Mouse (Mus musculus): ENCODE data around the gene H60b.
"Not testable (repeated sequence)": the region's sequence is repeated elsewhere in the genome, so short reads cannot be mapped to it uniquely, and the experiment has no call there.

Gene H60b

DNA sequence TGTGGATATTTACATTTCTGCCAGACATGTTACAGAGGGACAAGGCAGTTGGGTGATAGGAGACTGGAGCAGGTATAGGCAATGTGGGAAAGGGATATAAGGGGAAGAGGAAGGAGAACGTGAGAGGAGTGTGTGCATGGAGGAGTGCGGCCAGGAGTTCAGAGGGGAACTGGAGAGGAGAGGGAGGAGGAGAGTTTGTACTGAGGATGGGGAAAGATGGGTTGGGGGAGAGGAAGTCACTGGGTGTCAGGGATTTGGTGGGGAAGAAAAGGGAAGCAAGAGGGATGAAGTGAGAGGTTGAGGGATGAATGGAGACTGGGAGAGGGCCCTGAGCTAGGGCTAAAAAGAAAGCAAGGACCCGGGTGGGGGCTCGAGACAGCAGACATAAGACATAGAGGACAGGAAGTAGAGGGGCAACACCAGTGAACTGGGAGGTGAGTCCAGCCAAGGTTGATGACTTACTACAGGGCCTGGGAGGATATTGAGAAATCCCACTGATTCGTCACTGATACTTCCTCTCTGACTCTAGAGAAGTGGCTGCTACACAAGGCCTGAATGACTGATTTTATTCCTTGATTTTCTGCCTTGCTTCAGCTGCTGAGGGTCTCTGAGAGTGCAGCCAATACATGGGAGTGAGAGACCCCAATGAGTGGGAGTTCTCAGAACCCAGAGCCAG, 7.1 kb downstream of the H60b start:
- not testable (repeated sequence) for DNase-seq

DNA sequence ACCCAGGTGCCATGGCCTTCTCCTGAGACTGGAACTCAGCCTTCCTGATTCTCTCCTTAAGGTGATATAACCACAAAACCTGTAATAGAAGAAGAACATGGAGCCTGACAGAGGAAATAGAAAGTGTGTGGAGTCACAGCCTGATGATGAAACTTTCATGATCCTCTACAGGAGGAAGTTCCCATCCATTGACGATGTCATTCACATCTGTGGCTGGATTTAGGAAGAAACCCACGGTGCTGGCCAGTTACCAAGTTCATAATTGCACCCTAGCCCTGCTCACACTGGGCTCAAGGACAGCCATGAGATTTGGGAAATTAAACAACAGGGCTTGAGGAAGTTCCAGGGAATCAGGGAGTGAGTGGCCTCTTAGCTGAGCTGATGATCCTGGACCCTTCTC, 7.6 kb downstream of the H60b start:
- not testable (repeated sequence) for DNase-seq

DNA sequence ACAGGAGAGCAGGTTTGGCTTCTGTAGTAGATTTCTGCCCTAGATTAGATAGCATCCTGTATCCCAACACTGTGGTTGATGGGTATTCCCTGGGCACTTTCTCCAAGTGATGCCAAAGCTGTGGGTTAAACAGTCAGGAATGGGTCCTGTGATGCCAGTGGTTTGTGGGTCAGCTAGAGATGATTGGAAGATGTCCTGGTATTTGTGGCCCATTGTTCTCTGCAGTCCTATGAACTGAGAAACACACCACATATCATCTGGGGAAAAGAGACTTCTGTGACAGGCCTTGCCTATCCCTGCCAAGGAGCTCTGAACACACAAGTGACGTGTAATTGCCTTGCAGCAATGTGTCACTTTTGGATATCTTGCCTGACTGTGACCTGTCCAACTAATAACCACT, 8.7 kb downstream of the H60b start:
- DNase-seq = not testable (repeated sequence)

DNA sequence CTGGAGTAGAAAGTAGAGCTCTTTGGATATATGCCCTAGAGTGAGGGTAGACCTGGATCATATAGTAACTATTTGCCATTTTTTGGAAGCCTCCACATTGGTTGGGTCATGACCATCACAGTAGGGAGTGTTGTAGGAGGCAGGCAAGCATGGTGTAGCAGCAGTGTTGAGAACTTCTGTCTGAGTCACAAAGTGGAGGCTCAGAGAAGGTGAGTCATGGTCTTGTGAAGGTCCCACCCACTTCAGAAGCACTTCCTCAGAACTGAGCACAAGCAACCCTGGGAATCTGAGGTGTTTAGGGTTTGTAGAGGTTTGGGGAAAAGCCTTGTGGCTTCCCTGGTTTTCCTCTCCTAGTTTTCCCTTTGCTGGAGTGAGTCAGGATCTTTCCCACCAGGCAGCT, 10.7 kb downstream of the H60b start:
- not testable (repeated sequence) for DNase-seq

DNA sequence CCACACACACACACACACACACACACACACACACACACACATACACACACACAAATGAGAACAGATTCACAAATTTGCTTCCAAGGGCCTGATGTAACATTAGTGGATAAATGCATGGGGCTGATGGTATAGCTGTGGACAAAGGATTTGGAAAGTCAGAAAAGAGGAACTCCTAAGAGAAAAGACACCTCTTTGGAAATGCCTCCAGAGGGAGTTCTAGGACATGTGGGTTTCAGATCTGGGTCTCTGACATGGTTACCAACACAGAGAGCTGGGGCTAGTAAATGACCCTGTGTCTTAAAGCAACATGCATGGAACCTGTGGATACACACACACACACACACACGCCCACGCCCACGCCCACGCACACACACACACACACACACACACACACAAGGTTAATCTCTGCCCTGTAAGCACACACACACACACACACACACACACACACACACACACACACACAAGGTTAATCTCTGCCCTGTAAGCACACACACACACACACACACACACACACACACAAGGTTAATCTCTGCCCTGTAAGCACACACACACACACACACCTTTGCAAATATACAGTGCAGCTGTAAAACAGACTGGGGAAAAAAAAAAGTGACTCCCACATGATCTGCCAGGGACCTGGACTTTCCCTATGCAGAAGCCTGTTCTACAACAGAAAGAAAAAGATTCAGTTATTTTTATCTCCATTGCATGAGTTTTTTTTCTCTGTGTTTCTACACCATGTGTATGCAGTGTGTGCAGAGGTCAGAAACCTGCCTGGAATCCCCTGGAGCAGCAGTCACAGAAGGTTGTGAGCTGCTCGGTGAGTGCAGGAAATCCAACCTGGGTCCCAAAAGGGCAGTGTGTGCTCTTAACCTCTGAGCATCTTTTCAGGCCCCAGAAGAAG, 14.3 kb downstream of the H60b start:
- DNase-seq = not testable (repeated sequence)

DNA sequence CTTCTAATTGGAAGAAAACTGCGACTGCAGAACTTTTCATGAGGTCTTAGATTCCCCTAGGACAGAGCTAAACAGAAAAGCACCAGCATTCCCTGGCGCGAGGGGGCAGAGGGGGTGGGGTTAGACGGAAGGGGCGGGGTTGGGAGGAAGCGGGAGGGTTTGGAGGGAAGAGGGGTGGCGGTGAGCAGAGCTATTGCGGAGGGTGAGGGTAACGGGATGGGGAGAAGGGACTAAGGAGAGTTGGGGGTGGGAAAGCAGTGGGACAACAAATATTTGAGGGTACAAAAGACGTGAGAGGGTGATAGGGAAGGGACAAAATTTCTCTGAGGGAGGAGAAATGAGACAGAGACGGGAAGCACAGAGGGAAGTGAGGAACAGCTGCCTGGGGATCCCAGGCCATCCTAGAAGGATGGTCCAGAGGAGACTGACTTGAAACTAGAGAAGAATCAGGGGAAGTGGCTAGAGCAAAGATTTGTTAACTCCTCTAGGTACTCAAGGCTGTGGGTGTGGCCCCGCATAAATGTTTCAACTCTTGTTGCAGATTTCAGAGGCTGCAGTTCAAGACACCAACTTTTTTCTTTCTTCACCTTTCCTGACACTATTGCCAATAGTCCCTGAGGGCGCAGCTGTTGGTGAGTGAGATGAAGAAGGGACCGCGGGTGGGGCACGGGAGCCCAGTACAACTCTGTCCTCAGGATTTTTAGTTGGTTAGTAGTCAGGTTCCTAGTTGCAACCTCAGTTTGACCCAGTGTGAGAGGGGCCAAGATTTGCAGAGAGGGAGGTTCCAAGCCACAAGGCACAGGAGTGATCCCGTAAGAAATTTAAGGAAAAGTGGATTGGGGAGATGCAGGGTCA, 15.2 kb downstream of the H60b start:
- not testable (repeated sequence) for DNase-seq

DNA sequence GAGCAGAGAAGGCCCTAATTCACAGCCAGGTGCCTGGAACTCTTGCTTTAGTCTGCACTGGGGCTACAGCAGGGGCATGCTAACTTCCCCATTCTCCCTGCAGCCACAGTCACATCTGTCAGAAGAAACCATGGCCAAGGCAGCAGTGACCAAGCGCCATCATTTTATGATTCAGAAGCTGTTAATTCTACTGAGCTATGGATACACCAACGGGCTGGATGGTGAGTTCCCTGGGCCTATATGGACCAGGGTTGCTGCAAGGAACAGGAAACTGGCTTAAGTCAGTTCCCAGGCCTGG, 15.8 kb downstream of the H60b start:
- DNase-seq = not testable (repeated sequence)

DNA sequence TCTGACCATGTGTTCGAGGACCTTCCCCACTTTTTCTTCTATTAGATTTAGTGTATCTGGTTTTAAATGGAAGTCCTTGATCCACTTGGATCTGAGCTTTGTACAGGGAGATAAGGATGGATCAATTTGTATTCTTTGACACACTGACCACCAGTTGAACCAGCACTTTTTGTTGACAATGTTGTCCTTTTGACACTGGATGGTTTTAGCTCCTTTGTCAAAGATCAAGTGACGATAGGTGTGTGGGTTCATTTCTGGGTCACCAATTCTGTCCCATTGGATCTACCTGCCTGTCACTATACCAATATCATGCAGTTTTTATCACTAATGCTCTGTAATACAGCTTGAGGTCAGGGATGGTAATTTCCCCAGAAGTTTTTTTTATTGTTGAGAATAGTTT, 18.1 kb downstream of the H60b start:
- DNase-seq = not testable (repeated sequence)

DNA sequence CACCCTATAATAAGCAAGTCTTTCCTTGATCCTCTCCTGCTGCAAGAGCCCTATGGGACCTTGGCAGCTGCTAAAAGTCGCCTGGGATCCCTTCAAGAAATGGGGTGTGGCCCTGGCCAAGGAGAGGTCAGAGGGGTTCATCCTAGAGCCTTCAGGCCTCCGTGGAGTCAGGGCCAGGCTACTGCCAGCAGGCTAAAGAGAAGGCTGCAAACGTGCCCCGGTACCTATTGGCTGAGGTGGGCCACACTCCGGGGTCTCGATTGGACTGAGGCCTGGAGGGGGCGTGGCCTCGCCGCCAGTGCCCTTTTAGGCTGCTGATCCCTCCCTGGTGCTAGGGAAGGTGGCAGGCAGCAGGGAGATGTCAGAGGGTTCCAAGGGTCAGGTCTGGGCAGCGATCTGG, 32.6 kb downstream of the H60b start:
- DNase-seq = not testable (repeated sequence)

DNA sequence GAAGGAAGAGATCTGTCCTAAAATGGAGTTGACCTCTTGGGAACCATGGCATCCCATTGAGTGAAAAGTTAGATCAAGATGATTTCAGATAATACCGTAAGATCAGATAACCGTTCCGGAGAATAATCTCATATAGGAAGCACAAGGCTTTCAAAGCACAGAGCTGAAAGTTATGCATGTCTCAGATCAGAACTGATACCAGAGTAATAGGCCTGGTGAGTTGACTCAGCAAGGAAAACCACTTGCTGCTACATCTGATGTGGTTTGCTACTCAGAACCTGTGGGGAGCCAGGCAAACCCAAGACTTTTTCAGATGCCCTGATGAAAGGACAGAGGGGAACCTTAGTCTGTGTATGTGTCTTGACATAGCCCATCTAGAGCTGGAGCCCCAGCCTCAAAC, 43.0 kb downstream of the H60b start:
- DNase-seq = not testable (repeated sequence)

DNA sequence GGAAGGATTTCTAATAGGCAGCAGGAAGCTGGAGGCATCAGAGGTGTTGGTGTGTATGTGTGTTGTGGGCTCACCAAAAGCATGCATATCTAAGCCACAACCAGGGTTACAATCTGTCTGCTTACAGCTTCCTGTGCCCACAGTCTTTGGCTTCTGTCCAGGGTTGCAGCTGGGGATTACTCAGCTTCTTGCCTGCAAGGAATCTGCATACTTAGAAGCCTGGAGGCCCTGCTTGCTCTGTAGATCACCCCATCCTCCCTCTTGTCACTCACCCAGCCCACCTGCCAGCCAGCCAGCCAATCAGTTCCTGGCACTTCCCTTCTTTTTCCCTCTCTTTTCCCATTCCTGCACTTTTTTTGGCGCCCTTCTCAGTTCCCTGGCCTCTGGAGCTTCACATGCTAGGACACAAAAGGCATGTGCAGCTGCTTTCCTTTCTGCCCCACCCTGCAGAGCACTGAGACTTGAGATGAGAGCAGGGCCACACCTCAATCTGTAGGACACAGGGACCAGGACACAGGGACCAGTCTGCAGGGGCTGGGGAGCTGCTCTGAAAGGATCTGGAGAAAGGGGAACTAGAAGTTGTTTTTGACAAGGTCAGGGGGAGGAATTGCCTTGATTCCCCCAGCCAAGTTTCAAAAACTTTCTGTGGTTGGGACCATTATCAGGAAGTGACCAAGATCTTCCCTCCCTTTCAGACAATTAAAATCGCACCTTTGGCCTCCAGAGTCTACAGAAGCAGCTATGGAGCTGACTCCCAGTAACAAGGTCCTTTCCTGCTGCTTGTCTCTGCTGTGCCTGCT, 44.6 kb downstream of the H60b start:
- not testable (repeated sequence) for DNase-seq

DNA sequence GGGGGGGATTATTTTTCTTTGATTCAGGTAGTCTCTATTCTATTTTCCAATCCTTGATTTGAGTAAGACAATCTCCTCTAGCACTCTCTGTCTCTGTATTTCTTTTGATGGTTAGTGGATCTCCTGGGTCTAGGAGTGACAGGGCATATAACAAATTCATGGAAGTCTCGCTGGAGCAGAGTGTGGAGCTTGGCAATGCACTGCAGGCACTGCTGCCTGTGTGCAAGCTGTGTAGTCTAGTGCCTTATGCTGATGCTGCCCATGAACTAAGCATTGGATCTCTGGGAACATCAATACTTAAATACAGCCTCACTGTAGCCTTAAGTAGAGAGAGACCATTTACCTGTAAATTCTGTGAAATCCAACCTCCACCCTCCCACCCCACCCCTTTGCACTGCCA, 48.1 kb downstream of the H60b start:
- not testable (repeated sequence) for DNase-seq

DNA sequence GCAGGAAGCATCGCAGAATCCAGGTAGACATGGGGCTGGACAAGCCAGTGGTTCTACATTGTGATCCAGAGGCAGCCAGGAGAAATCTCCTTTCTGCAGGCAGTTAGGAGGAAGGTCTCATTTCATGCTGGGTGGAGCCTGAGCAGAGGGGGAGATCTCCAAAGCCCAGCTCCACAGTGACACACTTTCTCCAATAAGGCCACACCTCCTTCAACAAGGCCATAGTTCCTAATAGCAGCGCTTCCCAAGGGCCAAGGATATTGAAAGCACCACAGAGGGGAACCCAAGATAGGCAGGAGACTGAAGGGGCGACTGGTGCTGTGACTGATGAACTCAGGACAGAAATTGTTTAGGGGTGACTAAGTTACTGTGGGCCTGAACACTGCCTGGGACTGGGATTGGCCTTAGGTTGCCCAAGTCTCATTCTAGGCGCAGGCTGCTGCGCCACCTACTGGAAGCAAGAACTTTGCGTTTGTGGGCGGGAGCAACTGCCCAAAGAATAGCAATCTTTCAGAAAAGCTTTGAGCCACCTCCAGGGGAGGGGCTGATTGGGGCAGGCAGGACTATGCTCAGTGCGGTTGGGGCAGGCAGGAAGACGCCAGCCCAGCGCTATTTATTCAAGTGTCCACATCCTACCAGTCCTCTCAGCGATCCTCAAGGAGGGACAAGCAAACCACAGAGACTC, 53.8 kb downstream of the H60b start:
- DNase-seq = peak; percentile 65

DNA sequence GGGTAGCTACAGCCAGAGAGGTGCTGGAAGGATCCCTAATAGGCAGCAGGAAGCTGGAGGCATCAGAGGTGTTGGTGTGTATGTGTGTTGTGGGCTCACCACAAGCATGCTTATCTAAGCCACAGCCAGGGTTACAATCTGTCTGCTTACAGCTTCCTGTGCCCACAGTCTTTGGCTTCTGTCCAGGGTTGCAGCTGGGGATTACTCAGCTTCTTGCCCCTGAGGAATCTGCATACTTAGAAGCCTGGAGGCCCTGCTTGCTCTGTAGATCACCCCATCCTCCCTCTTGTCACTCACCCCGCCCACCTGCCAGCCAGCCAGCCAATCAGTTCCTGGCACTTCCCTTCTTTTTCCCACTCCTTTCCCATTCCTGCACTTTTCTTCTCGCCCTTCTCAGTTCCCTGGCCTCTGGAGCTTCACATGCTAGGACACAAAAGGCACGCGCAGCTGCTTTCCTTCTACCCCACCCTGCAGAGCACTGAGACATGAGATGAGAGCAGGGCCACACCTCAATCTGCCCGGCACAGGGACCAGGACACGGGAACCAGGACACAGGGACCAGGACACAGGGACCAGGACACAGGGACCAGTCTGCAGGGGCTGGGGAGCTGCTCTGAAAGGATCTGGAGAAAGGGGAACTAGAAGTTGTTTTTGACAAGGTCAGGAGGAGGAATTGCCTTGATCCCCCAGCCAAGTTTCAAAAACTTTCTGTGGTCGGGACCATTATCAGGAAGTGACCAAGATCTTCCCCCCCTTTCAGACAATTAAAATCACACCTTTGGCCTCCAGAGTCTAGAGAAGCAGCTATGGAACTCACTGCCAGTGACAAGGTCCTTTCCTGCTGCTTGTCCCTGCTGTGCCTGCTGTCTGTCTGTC, 65.3 kb downstream of the H60b start:
- DNase-seq = peak; percentile 16

DNA sequence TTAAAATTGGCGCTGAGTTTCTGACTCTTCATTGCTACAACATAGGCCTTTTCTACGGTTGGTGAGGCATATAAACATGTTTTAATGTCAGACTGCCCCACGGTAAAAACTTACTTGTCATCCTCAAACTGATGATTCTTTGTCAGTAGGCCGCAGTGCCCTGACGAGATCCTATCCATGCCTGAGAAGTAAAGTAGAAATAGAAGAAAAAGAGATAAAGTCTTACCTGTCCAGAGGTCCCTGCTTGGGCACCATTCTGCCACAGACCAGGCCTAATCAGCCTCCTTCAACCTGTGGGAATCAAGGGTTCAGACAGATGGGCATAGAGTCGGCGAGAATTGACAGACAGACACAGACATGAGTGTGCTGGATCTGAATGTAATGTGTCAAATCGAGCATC, 106.7 kb downstream of the H60b start:
- no peak for DNase-seq

DNA sequence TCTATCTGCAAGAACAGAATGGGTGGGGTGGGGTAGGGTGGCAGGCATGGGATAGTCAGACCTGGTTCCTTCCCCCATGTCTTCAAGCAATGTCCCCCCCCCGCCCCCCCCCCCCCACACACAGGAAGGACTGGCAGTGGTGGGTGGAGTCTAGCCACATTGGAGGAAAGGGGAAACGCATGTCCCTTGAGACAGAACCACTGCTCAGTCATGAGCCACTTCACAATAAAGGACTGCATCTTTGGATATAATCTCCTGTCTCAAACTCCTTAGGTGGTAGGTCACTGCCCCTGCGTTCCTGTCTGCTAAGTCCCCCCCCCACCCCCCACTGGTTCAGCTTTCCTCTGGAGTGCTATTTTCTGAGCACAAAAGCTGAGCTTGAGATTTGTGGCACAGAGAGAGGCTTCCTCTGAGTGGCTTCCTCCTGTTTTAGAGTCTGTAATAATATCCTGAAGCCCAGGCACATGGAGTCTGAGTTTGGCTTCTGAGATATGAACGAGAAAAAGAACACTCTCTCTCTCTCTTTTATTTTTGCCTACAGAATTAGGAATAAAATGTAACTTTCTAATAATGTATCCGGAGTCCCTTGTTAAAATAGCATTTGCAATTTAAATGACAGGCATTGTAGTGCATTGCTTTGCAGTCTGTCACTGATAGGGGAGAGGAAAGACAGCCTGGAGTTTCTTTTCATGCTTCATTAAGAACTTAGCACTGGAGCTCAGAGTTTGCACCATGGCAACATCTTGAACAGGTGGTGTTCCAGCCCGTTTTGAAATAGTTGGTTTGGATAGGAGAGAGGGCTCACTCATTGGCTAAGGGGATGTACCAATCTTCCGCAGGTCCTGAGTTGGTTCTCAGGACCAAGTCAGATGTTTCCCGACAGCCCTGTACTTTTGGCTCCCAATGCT, 112.7 kb downstream of the H60b start:
- DNase-seq = not testable (repeated sequence)

DNA sequence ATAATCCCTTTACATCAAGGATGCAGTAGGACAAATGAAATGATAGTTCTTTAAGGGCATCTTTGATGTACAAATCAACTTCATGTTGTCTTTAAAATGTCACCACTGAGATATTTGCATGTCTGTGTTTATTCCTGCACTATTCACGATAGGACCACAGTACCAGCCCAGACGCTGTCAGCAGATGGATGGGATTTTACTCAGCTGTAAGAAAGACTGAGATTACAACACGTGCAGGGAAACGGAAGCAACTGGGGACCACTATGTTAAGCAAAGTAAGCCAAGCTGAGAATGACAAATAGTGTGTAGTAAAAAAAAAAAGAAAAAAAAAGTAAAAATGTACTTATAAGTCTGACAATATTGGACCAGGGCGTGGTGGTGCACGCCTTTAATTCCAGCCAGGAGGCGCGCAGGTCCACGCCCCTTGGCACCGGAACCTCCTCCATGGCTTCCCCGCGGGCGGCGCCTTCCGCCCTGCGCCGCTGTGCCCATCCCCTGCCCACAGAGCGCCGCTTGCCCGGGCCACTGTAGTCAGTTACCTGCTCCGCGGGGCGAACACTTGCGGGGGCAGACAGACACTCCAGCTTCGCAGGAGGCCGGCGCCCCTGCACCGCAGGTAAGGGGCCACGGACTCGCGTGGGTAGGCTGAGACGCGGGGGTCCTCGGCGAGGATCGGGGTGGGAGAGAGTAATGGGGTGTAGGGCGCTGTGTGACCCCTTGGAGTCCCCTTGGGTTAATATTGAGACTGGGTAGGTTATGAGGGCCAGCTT, 114.7 kb downstream of the H60b start:
- DNase-seq = peak; percentile 15

DNA sequence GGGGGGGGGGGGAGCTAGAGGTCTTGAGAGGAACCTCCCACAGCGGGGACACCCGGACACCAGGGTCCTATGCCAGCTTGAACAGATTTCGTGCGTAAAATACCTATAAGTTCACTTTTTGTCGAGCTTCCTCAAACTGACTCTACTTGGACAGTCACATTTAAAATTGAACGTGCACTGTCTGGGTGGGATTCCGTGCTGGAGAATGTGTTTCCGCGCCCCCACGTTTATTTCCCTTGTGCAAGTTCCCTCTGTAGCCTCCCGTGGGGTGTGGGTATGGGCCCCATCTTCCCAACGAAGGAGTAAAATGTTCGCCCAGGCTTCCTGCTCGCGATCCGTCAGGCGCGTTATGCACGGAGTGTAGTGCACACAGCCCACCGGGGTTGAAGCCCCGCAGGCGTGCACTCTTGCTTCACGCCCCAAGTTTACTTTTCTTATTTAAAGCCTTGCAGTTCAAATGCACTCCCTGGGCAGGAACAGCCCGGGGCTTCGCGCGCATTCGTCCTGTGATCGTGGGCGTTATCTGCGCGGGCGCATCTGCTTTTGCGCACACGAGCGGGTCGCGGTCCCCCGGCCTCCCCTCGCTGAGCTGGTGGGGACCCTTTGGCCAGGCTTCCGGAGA, 115.4 kb downstream of the H60b start:
- no peak for DNase-seq

Data from kidney, postnatal 14 days (tissue).